Mouse (Mus musculus) kidney, embryonic 16.5 days (tissue): ENCODE measurements around the gene Gm5617. TPM values are rescaled to one million over a fixed set of nuclear protein-coding genes. Genes with fewer than 3 reads are reported as not detected.

ENCODE experiments used
- microRNA-seq: library from miRNA; unstranded; fragments of <30 nt; microRNA quantifications from one replicate; pipeline ENCODE4, GENCODE M21; 2016
- polyA plus RNA-seq: library from polyadenylated mRNA; unstranded; fragments of >200 nt; fragmentation: Nextera tagmentation; extraction: Ambion mirVana; gene quantifications from 2 replicates; pipeline ENCODE4 v1.2.1, GENCODE M21; 2015

Gene Gm5617
- polyA plus RNA-seq, 1 experiment from 2014 or later, result 31.5 TPM

Small RNA genes lying within 50 kb of the gene (microRNA-seq; reads per million reads assigned to microRNA genes)
- gene Gm23653, result not detected

Other genes starting within 250 kb of the Gm5617 start
- 1.1 and 1.8 TPM in 2 replicates for gene Nxpe2, start 142.0 kb upstream of the Gm5617 start, polyA plus RNA-seq
- 110 and 118 TPM in 2 replicates for gene Rexo2, start 14.8 kb upstream of the Gm5617 start, polyA plus RNA-seq
- 122 and 126 TPM in 2 replicates for gene Rbm7, start 143 bp upstream of the Gm5617 start, polyA plus RNA-seq
- gene Nnmt, start 109.7 kb downstream of the Gm5617 start, polyA plus RNA-seq, result 2.4 TPM in 2 replicates